Mouse (Mus musculus): Measurements from ENCODE around the gene Traf5. TPM values are rescaled to one million over a fixed set of nuclear protein-coding genes. Genes with fewer than 3 reads are reported as not detected.

The Traf5 gene
- polyA plus RNA-seq, 1 experiment: 19.4 TPM

DNA sequence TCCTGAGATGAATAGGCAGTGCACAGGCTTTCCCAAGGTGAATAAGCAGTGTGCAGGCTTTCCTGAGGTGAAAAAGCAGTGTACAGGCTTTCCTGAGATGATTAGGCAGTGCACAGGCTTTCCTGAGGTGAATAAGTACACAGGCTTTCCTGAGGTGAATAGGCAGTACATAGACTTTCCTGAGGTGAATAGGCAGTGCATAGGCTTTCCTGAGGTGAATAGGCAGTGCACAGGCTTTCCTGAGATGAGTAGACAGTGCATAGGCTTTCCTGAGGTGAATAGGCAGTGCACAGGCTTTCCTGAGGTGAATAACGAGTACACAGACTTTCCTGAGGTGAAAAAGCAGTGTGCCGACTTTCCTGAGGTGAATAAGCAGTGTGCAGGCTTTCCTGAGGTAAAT is 131.4 kb downstream of the Traf5 start:
- no peaks in the 10 kb centered on the region for H3K4me1 ChIP-seq (ENCODE audit: control insufficient read depth, insufficient read depth, low read length)
- no peak overlapping the region for H3K4me3 ChIP-seq (ENCODE audit: insufficient read depth, low read length)
- TF ChIP-seq CTCF (IDR thresholded peaks at IDR 0.05; ENCODE audit: borderline replicate concordance, insufficient read depth, low read length) (no peak), POLR2A (IDR thresholded peaks at IDR 0.05; ENCODE audit: low read depth, low read length) (no peak)
- no peak overlapping the region for H3K27ac ChIP-seq (ENCODE audit: insufficient read depth, low read length)

DNA sequence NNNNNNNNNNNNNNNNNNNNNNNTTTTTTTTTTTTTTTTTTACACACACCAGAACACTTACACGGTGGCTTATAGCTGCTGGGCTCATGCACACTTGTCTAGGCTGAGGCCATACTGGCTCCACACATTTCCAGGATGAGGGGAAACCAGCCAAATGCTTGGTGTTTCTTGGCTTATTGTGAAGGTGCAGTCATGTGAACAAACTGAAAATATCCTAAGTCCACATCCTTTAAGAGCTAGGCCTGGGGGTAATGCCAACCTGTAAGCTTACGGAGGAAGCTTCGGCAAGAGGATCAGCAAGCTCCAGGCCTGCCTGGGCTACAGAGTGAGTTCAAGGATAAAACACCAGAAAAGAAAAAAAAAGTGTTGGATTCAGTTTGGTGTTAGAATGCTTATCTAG is 135.0 kb downstream of the Traf5 start:
- no peak overlapping the region for H3K27ac ChIP-seq (ENCODE audit: insufficient read depth, low read length)
- no peaks in the 10 kb centered on the region for H3K4me1 ChIP-seq (ENCODE audit: control insufficient read depth, insufficient read depth, low read length)
- H3K4me3 ChIP-seq (ENCODE audit: insufficient read depth, low read length): no peak overlapping the region
- TF ChIP-seq POLR2A (IDR thresholded peaks at IDR 0.05; ENCODE audit: low read depth, low read length): no peak
- no peak for TF ChIP-seq CTCF (IDR thresholded peaks at IDR 0.05; ENCODE audit: borderline replicate concordance, insufficient read depth, low read length)

DNA sequence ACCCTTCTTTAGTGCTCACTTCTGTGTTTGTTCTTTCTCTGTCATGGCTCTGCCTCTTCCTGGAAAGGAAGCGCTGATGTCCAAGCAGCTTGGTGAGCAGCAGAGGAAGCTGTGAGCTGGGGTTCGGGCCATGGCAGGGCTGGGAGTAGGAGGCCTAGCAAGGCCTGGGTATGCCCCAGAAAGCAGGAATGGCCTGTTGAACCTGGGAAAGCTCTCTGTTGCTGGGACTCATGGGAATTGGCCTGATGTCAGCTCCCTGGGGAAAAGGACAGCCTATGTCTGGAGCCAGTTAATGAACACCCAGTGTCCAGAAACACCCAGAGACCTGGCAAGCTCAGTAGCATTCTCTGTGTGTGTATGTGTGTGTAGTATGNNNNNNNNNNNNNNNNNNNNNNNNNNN is 135.5 kb downstream of the Traf5 start:
- TF ChIP-seq POLR2A (IDR thresholded peaks at IDR 0.05; ENCODE audit: low read depth, low read length) (no peak), CTCF (IDR thresholded peaks at IDR 0.05; ENCODE audit: borderline replicate concordance, insufficient read depth, low read length) (no peak)
- Histone ChIP-seq H3K4me3 (ENCODE audit: insufficient read depth, low read length) (no peak overlapping the region), H3K4me1 (ENCODE audit: control insufficient read depth, insufficient read depth, low read length) (no peaks in the 10 kb centered on the region), H3K27ac (ENCODE audit: insufficient read depth, low read length) (no peak overlapping the region)

DNA sequence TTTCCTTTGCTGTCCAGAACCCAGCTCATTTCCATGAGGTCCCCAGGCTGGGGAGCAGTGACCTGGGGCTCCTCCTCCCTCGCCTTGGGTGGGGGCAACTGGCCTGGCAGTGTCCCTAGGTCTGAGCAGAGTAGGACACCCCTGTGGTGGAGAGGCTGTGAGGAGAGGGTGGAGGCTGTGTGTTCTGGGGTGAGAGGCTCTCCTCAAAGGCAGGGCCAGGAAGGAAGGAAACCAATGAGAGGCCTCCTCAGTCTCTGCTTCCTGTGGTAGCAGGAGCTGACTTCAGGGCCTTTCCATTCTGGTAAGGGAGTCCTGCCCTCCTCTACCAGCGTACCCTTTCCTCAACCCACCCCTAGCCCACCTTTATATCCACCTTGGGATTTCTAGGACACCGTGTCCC is 136.1 kb downstream of the Traf5 start:
- Histone ChIP-seq H3K27ac (ENCODE audit: insufficient read depth, low read length) (no peak overlapping the region), H3K4me1 (ENCODE audit: control insufficient read depth, insufficient read depth, low read length) (no peaks in the 10 kb centered on the region), H3K4me3 (ENCODE audit: insufficient read depth, low read length) (no peak overlapping the region)
- TF ChIP-seq CTCF (IDR thresholded peaks at IDR 0.05; ENCODE audit: borderline replicate concordance, insufficient read depth, low read length) (no peak), POLR2A (IDR thresholded peaks at IDR 0.05; ENCODE audit: low read depth, low read length) (no peak)

DNA sequence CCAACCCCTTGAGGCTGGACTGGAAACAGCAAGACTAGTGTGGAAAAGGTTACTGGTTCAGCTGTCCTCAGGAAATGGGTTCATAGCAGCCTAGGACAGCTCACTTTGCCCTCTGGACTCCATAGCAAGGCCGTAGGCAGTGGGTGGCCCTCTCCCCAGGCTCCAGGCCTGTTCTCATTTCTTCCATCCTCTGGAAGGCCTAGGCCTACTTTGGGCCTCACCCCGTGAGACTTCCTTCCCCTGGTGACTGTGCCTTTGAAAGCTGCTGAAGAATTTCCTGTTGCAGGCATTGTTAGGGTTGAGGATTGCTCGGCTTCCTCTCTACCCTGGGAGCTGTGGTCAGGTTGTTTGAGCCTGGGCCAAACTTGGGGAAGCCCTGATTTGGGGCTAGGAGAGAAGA is 137.3 kb downstream of the Traf5 start:
- H3K27ac ChIP-seq (ENCODE audit: insufficient read depth, low read length): no peak overlapping the region
- H3K4me3 ChIP-seq (ENCODE audit: insufficient read depth, low read length): no peak overlapping the region
- no peaks in the 10 kb centered on the region for H3K4me1 ChIP-seq (ENCODE audit: control insufficient read depth, insufficient read depth, low read length)
- TF ChIP-seq CTCF (IDR thresholded peaks at IDR 0.05; ENCODE audit: borderline replicate concordance, insufficient read depth, low read length): no peak
- TF ChIP-seq POLR2A (IDR thresholded peaks at IDR 0.05; ENCODE audit: low read depth, low read length): no peak

DNA sequence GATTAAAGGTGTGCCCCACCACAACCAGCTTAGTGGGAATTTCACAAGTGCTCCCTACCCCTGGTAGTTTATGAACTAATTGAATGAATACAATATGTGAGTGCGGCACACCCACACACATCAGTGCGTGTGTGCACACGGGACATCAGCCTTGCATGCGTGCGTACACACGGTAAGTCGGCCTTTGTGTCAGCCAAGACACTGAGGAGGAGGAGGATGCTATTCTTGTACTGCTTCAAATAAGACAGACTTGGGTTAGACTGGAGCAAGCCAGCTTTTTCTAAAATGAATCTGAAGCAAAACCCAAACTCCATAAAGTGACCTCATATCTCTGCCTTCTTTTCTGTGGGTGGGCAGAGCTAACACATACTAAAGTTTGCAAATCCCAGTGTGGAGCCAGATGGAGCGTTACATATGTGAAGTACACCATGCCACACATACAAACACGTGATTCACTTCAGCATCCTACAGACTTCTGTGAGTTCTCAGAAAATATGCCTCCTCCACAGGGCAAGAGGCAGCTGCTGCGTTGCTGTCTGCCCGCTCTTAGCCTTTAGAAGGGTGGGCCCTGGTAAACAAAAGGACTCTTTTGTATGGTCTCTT is 139.5 kb downstream of the Traf5 start:
- TF ChIP-seq CTCF (IDR thresholded peaks at IDR 0.05; ENCODE audit: borderline replicate concordance, insufficient read depth, low read length) (no peak), POLR2A (IDR thresholded peaks at IDR 0.05; ENCODE audit: low read depth, low read length) (no peak)
- no peaks in the 10 kb centered on the region for H3K4me1 ChIP-seq (ENCODE audit: control insufficient read depth, insufficient read depth, low read length)
- H3K4me3 ChIP-seq (ENCODE audit: insufficient read depth, low read length): no peak overlapping the region
- H3K27ac ChIP-seq (ENCODE audit: insufficient read depth, low read length): no peak overlapping the region

DNA sequence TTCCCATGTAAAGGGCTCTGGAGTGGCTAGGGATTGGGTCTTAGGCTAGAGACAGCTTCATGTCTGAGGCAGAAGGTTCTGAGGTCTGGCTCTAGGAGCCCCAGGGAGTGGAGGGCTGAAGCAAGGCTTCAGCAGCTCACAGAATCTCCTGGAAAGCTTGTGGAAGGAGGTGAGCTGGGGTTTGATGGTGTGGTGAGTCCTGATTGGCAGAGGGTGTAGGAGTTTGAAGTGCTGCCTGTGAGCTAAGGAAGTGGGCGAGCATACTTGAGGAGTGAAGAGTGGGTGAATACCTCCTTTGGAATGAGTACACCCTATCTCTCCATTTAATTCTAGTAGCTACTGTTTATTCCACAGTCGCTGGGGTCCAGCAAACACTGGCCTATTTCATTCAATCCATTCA is 141.7 kb downstream of the Traf5 start:
- Histone ChIP-seq H3K4me3 (ENCODE audit: insufficient read depth, low read length) (no peak overlapping the region), H3K4me1 (ENCODE audit: control insufficient read depth, insufficient read depth, low read length) (no peaks in the 10 kb centered on the region), H3K27ac (ENCODE audit: insufficient read depth, low read length) (no peak overlapping the region)
- TF ChIP-seq POLR2A (IDR thresholded peaks at IDR 0.05; ENCODE audit: low read depth, low read length) (no peak), CTCF (IDR thresholded peaks at IDR 0.05; ENCODE audit: borderline replicate concordance, insufficient read depth, low read length) (no peak)

DNA sequence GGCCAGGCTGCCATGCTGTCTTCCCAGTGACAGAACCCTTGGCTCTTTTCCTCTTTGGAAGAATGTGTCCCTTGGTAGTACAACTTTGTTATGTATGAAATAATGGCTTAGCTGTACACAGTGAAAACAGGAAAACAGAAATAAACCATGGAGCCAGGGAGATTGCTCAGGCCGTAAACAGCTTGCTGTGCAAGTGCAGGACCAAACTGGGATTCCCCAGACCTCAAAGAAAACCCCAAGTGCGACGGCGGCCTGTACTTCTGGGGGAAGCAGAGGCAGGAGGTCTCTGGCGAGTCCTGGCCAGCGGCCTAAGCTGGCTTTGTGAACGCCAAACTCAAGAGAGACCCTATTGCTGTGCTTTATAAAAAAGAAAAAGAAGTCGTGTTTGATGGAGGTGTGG is 143.8 kb downstream of the Traf5 start:
- Histone ChIP-seq H3K27ac (ENCODE audit: insufficient read depth, low read length) (no peak overlapping the region), H3K4me1 (ENCODE audit: control insufficient read depth, insufficient read depth, low read length) (no peaks in the 10 kb centered on the region), H3K4me3 (ENCODE audit: insufficient read depth, low read length) (no peak overlapping the region)
- TF ChIP-seq POLR2A (IDR thresholded peaks at IDR 0.05; ENCODE audit: low read depth, low read length) (no peak), CTCF (IDR thresholded peaks at IDR 0.05; ENCODE audit: borderline replicate concordance, insufficient read depth, low read length) (no peak)

DNA sequence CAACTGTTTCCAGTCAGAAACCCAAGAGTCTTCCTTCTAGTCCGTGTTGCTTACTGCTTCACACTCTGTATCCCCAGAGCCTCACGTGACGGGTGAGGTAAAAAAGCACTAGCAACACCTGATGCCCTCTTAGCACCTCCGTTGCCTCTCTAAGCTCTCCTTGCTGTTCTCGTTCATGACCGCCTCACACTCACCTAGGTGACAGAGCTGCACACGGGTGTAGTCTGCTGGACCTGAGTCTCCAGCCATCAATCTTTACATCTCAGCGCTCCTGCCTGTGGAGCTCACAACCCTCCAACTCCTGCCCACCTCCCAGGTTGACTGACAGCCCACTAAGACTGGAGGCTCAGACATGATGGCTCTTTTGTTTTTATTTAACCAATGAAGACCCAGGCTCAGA is 144.6 kb downstream of the Traf5 start:
- H3K27ac ChIP-seq (ENCODE audit: insufficient read depth, low read length): no peak overlapping the region
- TF ChIP-seq POLR2A (IDR thresholded peaks at IDR 0.05; ENCODE audit: low read depth, low read length) (no peak), CTCF (IDR thresholded peaks at IDR 0.05; ENCODE audit: borderline replicate concordance, insufficient read depth, low read length) (no peak)
- no peak overlapping the region for H3K4me3 ChIP-seq (ENCODE audit: insufficient read depth, low read length)

More for the DNA sequence above, 144.6 kb downstream of the Traf5 start:
- no peaks in the 10 kb centered on the region for H3K4me1 ChIP-seq (ENCODE audit: control insufficient read depth, insufficient read depth, low read length)

Other genes starting within 250 kb of the Traf5 start
- gene Slc30a1, start 185.8 kb downstream of the Traf5 start, polyA plus RNA-seq (2011; ENCODE audit: insufficient read length, low read depth, missing spikeins): 8.3 and 10.1 TPM in 2 replicates
- not detected in 2 replicates for gene Rd3, start 115.2 kb downstream of the Traf5 start, polyA plus RNA-seq (2011; ENCODE audit: insufficient read length, low read depth, missing spikeins)
- 34.1 and 50.2 TPM in 2 replicates for gene Rcor3, start 45.5 kb upstream of the Traf5 start, polyA plus RNA-seq (2011; ENCODE audit: insufficient read length, low read depth, missing spikeins)
- 0.18 TPM in 1 of 2 replicates, not detected in the other for gene Kcnh1, start 98.2 kb upstream of the Traf5 start, polyA plus RNA-seq (2011; ENCODE audit: insufficient read length, low read depth, missing spikeins)

Data from embryonic fibroblast, embryonic 13.5 days (primary cell).